Mouse (Mus musculus) thymus, adult 2 months (tissue): ENCODE results near the gene Smug1.

ENCODE experiments used
- CTCF ChIP-seq: fragments of 200-500 bp; IDR thresholded peaks from 2 replicates; pipeline ENCODE4 v1.5.1; 2012; ENCODE audit warnings: mild to moderate bottlenecking, control low read depth, low read length, moderate library complexity, borderline replicate concordance; ENCODE audit not compliant: control insufficient read depth, poor library complexity, insufficient read depth; ENCODE audit errors: extremely low read depth
- POLR2A ChIP-seq: fragments of 200-500 bp; IDR thresholded peaks from 2 replicates; pipeline ENCODE4 v1.6.1; 2012; ENCODE audit warnings: mild to moderate bottlenecking, low read length, control low read depth, moderate library complexity; ENCODE audit not compliant: control insufficient read depth, poor library complexity, insufficient read depth; ENCODE audit errors: extremely low read depth

DNA sequence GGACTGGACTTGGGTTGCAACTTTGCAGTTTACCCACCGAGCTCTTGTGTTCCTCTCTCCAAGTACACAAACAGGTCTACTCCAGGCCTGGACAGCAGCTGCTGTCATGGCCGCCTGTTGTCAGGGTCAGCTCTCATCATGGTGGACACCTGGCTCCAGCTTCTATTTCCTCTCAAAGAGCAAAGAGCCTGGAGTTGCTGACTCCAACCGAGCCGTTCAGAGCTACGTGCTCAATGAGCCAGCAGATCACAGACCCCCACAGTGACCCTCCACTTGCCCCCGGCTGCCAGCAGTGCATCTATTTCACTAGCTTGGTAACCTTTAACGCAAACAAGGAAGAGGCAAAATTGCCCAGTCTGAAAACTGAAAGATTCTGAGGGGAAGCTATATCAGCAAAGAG, 23.2 kb upstream of the Smug1 start:
- no peak for TF ChIP-seq CTCF
- no peak for TF ChIP-seq POLR2A
